Mouse (Mus musculus) spleen, adult 2 months (tissue): ENCODE measurements around the gene Fam155a. TPM values are rescaled to one million over a fixed set of nuclear protein-coding genes. Genes with fewer than 3 reads are reported as not detected.

Experiments
- DNase-seq, 2 experiments: peaks; one replicate each; pipeline versions ENCODE4 v3.0.0 to v3.0.0-alpha.2; 2012 to 2021; ENCODE audit warnings: low spot score in 2 of 2, low read depth in 1 of 2
- H3K27ac ChIP-seq: fragments of 200-500 bp; 2 replicates; pipeline ENCODE4 v1.5.1; 2012; ENCODE audit warnings: low read length, inconsistent platforms; ENCODE audit not compliant: insufficient read depth
- H3K27me3 ChIP-seq: fragments of 200-500 bp; 2 replicates; pipeline ENCODE4 v1.6.1; 2012; ENCODE audit warnings: mild to moderate bottlenecking, moderate library complexity, low read length, inconsistent platforms; ENCODE audit not compliant: control insufficient read depth, insufficient read depth
- H3K36me3 ChIP-seq: fragments of 200-500 bp; 2 replicates; pipeline ENCODE4 v1.6.1; 2012; ENCODE audit warnings: mild to moderate bottlenecking, low read length, inconsistent platforms; ENCODE audit not compliant: control insufficient read depth, insufficient read depth
- H3K4me1 ChIP-seq: fragments of 200-500 bp; 2 replicates; pipeline ENCODE4 v1.6.1; 2011; ENCODE audit warnings: inconsistent platforms; ENCODE audit not compliant: control insufficient read depth, insufficient read depth, insufficient read length
- H3K4me3 ChIP-seq: fragments of 200-500 bp; 2 replicates; pipeline ENCODE4 v1.5.1; 2011; ENCODE audit warnings: mild to moderate bottlenecking, inconsistent platforms; ENCODE audit not compliant: insufficient read depth, insufficient read length; ENCODE audit errors: extremely low read depth
- CTCF ChIP-seq: fragments of 200-500 bp; IDR thresholded peaks from 2 replicates; pipeline ENCODE4 v1.5.1; 2011; ENCODE audit warnings: mild to moderate bottlenecking, inconsistent platforms; ENCODE audit not compliant: insufficient read depth, insufficient read length, insufficient replicate concordance; ENCODE audit errors: extremely low read depth
- POLR2A ChIP-seq: fragments of 200-500 bp; IDR thresholded peaks from 2 replicates; pipeline ENCODE4 v1.6.1; 2011; ENCODE audit warnings: low read depth, low read length, inconsistent platforms
- WGBS: fragments of 180-500 bp; shearing (Covaris S2); methylation state at CpG from one replicate; pipeline ENCODE4 v1.1.7; 2018; 5-methylcytosine and 5-hydroxymethylcytosine counted together
- polyA plus RNA-seq: library from polyadenylated mRNA; depleted of rRNA; stranded (reverse); fragments of >200 nt; gene quantifications from 2 replicates; pipeline ENCODE4 v1.2.3, GENCODE M21; 2012

The Fam155a gene
- polyA plus RNA-seq, 1 experiment = not detected

DNA sequence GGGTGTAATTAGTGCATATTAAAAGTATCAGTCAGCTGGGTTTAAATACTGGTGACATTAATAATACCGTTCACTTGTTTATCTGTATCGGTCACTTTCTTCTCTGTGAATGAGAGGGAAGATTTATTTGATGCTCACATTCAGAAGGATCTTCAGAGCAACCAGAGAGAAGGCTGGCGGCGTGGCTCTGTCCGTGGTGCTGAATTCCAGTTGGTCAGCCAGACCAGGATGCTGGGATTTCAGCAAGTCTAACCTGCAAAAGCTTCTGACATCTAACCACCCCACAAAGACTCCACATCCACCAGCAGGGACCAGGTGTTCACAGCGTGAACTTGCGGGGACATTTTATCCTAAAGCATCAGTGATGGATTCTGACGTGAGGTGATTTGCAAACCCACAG, 461.5 kb downstream of the Fam155a start:
- H3K4me3 ChIP-seq = no peak overlapping the region
- no peaks in the 10 kb centered on the region for H3K4me1 ChIP-seq
- no peak overlapping the region for H3K27ac ChIP-seq
- no peaks in the 10 kb centered on the region for H3K36me3 ChIP-seq
- DNase-seq = no peak
- H3K27me3 ChIP-seq = no peaks in the 10 kb centered on the region
- 43% methylated on average over 8 of the region's 8 CpGs for WGBS
- TF ChIP-seq POLR2A = no peak
- TF ChIP-seq CTCF = no peak

DNA sequence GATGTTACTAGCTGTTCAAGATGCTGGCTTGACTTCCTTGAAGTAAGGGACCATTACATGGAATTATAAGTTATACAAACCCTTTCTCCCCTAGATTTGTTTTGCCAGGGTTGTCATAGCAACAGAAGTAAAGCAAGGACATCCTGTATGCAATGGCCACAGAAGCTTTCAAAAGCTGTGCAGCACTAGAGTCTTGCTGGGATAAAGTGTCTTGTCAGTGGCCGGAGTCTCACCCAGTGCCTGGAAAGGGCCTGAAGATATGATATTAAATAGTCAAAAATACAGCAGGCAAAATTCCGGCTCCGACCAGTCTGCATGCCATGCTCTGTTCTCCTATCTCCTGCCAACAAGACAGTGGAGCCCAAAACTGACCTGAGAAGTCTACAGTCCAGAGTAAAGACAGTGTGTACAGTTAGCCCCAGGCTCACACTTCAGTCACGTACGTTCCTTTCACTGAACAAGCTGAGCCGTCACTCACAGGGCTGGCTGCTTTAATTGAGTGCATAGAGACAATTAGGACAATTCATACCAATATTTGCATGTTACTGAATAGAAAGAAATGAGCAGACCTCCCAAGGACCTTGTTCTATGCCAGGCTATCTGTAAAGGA, 467.3 kb downstream of the Fam155a start:
- no peak for DNase-seq
- no peak for TF ChIP-seq CTCF
- no peak for TF ChIP-seq POLR2A
- Histone ChIP-seq H3K4me3 (no peak overlapping the region), H3K36me3 (no peaks in the 10 kb centered on the region), H3K4me1 (no peaks in the 10 kb centered on the region), H3K27ac (no peak overlapping the region), H3K27me3 (no peaks in the 10 kb centered on the region)
- 89% methylated on average over 6 of the region's 6 CpGs for WGBS

GRCm38 (mm10) chr8:9295046-9295445, 475.9 kb downstream of the Fam155a start:
- Histone ChIP-seq H3K4me3 (no peak overlapping the region), H3K4me1 (no peaks in the 10 kb centered on the region), H3K36me3 (no peaks in the 10 kb centered on the region), H3K27ac (no peak overlapping the region), H3K27me3 (no peaks in the 10 kb centered on the region)
- WGBS = 87% methylated on average over 2 of the region's 2 CpGs
- TF ChIP-seq POLR2A (no peak), CTCF (no peak)
- DNase-seq = no peak

- no peak for TF ChIP-seq POLR2A
- no peak for TF ChIP-seq CTCF
- H3K27me3 ChIP-seq = no peaks in the 10 kb centered on the region
- 76% methylated on average over 2 of the region's 2 CpGs for WGBS
These were observed 478.4 kb downstream of the Fam155a start for GRCm38 (mm10) chr8:9292532-9292931.

DNA sequence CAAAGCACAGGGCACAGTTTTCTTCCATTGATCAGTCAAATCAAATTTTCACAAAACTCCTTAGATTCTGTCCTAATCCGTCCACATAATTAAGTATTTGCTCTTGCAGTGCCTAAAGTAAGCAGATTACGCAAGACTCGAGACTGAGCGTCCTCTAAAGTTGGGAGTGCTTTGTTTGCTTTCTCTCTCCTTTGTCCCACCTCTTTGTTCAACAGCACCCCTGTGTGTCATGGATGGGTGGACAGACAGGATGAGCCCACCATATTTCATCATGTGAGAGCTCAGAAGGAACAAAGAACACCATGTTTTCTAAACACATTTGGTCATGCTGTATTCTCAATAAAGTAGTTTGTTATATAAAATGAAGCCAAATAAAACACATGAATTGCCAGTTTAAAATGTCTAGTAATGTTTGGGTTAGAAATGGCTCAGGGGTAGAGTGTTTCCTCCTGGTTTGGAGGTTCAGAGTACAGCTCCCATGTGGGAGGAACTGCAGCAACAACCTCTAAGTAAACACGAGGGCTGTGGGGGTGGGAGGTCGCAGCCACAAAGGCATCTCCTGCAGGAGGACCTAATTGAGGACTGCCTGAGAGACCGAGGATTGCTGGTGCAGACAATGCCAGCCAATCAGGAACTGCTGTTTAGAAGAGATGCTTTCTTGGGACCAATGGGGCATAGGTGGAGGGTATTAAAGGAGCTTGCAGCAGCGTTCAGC, 482.8 kb downstream of the Fam155a start:
- Histone ChIP-seq H3K36me3 (no peaks in the 10 kb centered on the region), H3K4me1 (no peaks in the 10 kb centered on the region), H3K4me3 (no peak overlapping the region), H3K27ac (no peak overlapping the region), H3K27me3 (no peaks in the 10 kb centered on the region)
- no peak for DNase-seq
- TF ChIP-seq POLR2A (no peak), CTCF (no peak)
- 67% methylated on average over 8 of the region's 8 CpGs for WGBS

More at GRCm38 (mm10) chr8:9292532-9292931, 478.4 kb downstream of the Fam155a start:
- no peak for DNase-seq
- Histone ChIP-seq H3K4me1 (no peaks in the 10 kb centered on the region), H3K36me3 (no peaks in the 10 kb centered on the region), H3K27ac (no peak overlapping the region), H3K4me3 (no peak overlapping the region)

DNA sequence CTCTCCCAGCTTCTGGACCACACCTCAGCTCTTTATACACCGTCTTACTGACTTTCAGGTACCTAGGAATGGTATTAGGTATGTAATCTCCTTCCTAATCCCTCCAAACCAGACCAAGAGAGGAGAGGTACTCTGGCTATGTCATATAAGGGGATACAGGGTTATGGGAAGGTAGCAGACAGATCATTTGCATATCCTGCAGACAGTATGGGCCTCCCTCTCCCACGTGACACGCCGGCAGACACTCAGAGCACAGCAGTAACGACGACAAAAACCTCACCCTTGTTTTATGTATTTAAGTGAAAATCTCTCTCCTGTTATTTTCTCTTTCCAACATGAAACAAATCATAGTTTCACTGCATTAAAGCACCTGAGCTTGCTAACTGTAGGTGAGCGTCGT, 496.8 kb downstream of the Fam155a start:
- 86% methylated on average over 8 of the region's 8 CpGs for WGBS
- TF ChIP-seq POLR2A (no peak), CTCF (no peak)

GRCm38 (mm10) chr8:9264378-9264777, 506.6 kb downstream of the Fam155a start:
- no peak for DNase-seq
- WGBS = 88% methylated on average over 8 of the region's 8 CpGs
- no peaks in the 10 kb centered on the region for H3K36me3 ChIP-seq
- H3K27me3 ChIP-seq = no peaks in the 10 kb centered on the region
- H3K4me1 ChIP-seq = no peaks in the 10 kb centered on the region
- no peak overlapping the region for H3K4me3 ChIP-seq
- TF ChIP-seq POLR2A = no peak
- no peak for TF ChIP-seq CTCF
- no peak overlapping the region for H3K27ac ChIP-seq

More for the DNA sequence above, 496.8 kb downstream of the Fam155a start:
- H3K27ac ChIP-seq = no peak overlapping the region
- H3K27me3 ChIP-seq = no peaks in the 10 kb centered on the region
- H3K4me1 ChIP-seq = no peaks in the 10 kb centered on the region
- no peak overlapping the region for H3K4me3 ChIP-seq
- no peak for DNase-seq
- no peaks in the 10 kb centered on the region for H3K36me3 ChIP-seq
